Mouse (Mus musculus) MEL (cell line): Measurements from ENCODE around the gene Klc1. TPM values are rescaled to one million over a fixed set of nuclear protein-coding genes. Genes with fewer than 3 reads are reported as not detected.
A peak's percentile ranks its signal among the peaks of the same experiment; 100 is the strongest.

ENCODE experiments used
- DNase-seq: peaks from one replicate; pipeline ENCODE4 v3.0.0; 2011; ENCODE audit warnings: low read depth, low spot score
- H3K27ac ChIP-seq: 2 replicates; pipeline ENCODE4 v1.5.1; 2012; ENCODE audit warnings: low read depth, mild to moderate bottlenecking, control low read depth, low read length, moderate library complexity; ENCODE audit not compliant: control insufficient read depth
- H3K27me3 ChIP-seq, 2 experiments: fragments of 150-350 bp in 1 of 2; sonication (generic) in 1 of 2; 2 replicates each; pipeline ENCODE4 v1.6.1; 2012; ENCODE audit warnings: low read length in 2 of 2, mild to moderate bottlenecking in 2 of 2, improper control_type of control experiment in 1 of 2, moderate library complexity in 1 of 2; ENCODE audit not compliant: insufficient read depth in 2 of 2, control insufficient read depth in 1 of 2
- H3K36me3 ChIP-seq, 2 experiments: 2 replicates each; pipeline ENCODE4 v1.6.1; 2012 to 2014; ENCODE audit warnings: low read length in 2 of 2, improper control_type of control experiment in 1 of 2, inconsistent platforms in 1 of 2, mild to moderate bottlenecking in 1 of 2; ENCODE audit not compliant: insufficient read depth in 2 of 2, control insufficient read depth in 1 of 2
- H3K4me1 ChIP-seq, 2 experiments: fragments of 150-350 bp in 1 of 2; sonication (generic) in 1 of 2; 2 replicates each; pipeline ENCODE4 v1.6.1; 2012; ENCODE audit warnings: low read length in 2 of 2, improper control_type of control experiment in 1 of 2, mild to moderate bottlenecking in 1 of 2; ENCODE audit not compliant: insufficient read depth in 2 of 2, control insufficient read depth in 1 of 2
- H3K4me3 ChIP-seq, 2 experiments: fragments of 150-350 bp in 1 of 2; sonication (generic) in 1 of 2; 2 replicates each; pipeline ENCODE4 v1.5.1; 2012; ENCODE audit warnings: low read depth in 2 of 2, low read length in 2 of 2, mild to moderate bottlenecking in 2 of 2, moderate library complexity in 2 of 2, control low read depth in 1 of 2, improper control_type of control experiment in 1 of 2; ENCODE audit not compliant: control insufficient read depth in 1 of 2, insufficient read depth in 1 of 2
- H3K79me2 ChIP-seq: 2 replicates; pipeline ENCODE4 v1.6.1; 2012; ENCODE audit warnings: mild to moderate bottlenecking, low read length, moderate library complexity; ENCODE audit not compliant: control insufficient read depth, poor library complexity, insufficient read depth
- H3K9ac ChIP-seq: 2 replicates; pipeline ENCODE4 v1.6.1; 2012; ENCODE audit warnings: low read depth, mild to moderate bottlenecking, control low read depth, low read length, moderate library complexity; ENCODE audit not compliant: control insufficient read depth, poor library complexity, severe bottlenecking
- H3K9me3 ChIP-seq: fragments of 150-350 bp; sonication (generic); replicated peaks from 2 replicates; pipeline ENCODE4 v1.6.1; 2012; ENCODE audit warnings: mild to moderate bottlenecking, low read length, improper control_type of control experiment, moderate library complexity; ENCODE audit not compliant: insufficient read depth
- CHD1 ChIP-seq: IDR thresholded peaks from 2 replicates; pipeline ENCODE4 v1.6.1; 2012; ENCODE audit warnings: low read depth, mild to moderate bottlenecking, inconsistent platforms, low read length, improper control_type of control experiment
- CHD2 ChIP-seq: IDR thresholded peaks from 2 replicates; pipeline ENCODE4 v1.6.1; 2011; ENCODE audit warnings: low read length, improper control_type of control experiment
- CTCF ChIP-seq, 3 experiments: IDR thresholded peaks in 2 of 3; conservative IDR thresholded peaks in 1 of 3; 2 replicates each; pipeline ENCODE4 v1.5.1; 2011 to 2012; ENCODE audit warnings: low read length in 3 of 3, low read depth in 2 of 3, mild to moderate bottlenecking in 2 of 3, improper control_type of control experiment in 1 of 3, inconsistent platforms in 1 of 3, mixed read lengths in 1 of 3, moderate library complexity in 1 of 3; ENCODE audit not compliant: control insufficient read depth in 1 of 3, insufficient read depth in 1 of 3, poor library complexity in 1 of 3, severe bottlenecking in 1 of 3
- E2F4 ChIP-seq: IDR thresholded peaks from 2 replicates; pipeline ENCODE4 v1.6.1; 2011; ENCODE audit warnings: low read depth, low read length, improper control_type of control experiment, borderline replicate concordance
- ELF1 ChIP-seq: IDR thresholded peaks from 2 replicates; pipeline ENCODE4 v1.6.1; 2014; ENCODE audit warnings: low read depth, mild to moderate bottlenecking, inconsistent platforms, low read length, improper control_type of control experiment, moderate library complexity
- EP300 ChIP-seq, 2 experiments: IDR thresholded peaks; 2 replicates each; pipeline ENCODE4 v1.6.1; 2011; ENCODE audit warnings: improper control_type of control experiment in 2 of 2, low read length in 2 of 2, low read depth in 1 of 2, mild to moderate bottlenecking in 1 of 2
- ETS1 ChIP-seq: IDR thresholded peaks from 2 replicates; pipeline ENCODE4 v1.6.1; 2012; ENCODE audit warnings: low read depth, mild to moderate bottlenecking, inconsistent platforms, low read length, improper control_type of control experiment, moderate library complexity
- GATA1 ChIP-seq: IDR thresholded peaks from 2 replicates; pipeline ENCODE4 v1.6.1; 2011; ENCODE audit warnings: low read depth, low read length, improper control_type of control experiment
- HCFC1 ChIP-seq: IDR thresholded peaks from 2 replicates; pipeline ENCODE4 v1.6.1; 2012; ENCODE audit warnings: low read depth, mild to moderate bottlenecking, inconsistent platforms, low read length, improper control_type of control experiment, moderate library complexity
- KAT2A ChIP-seq: conservative IDR thresholded peaks from 2 replicates; pipeline ENCODE4 v1.6.1; 2012; ENCODE audit warnings: low read depth, low read length, improper control_type of control experiment, inconsistent platforms
- MAFK ChIP-seq: IDR thresholded peaks from 2 replicates; pipeline ENCODE4 v1.6.1; 2011; ENCODE audit warnings: low read depth, mild to moderate bottlenecking, low read length, improper control_type of control experiment, borderline replicate concordance
- MAX ChIP-seq: IDR thresholded peaks from 2 replicates; pipeline ENCODE4 v1.6.1; 2011; ENCODE audit warnings: low read length, improper control_type of control experiment
- MYC ChIP-seq: IDR thresholded peaks from 2 replicates; pipeline ENCODE4 v1.6.1; 2011; ENCODE audit warnings: low read depth, mild to moderate bottlenecking, low read length, improper control_type of control experiment, moderate library complexity
- NRF1 ChIP-seq: IDR thresholded peaks from 2 replicates; pipeline ENCODE4 v1.6.1; 2014; ENCODE audit warnings: low read depth, mild to moderate bottlenecking, inconsistent platforms, low read length, improper control_type of control experiment, moderate library complexity; ENCODE audit not compliant: poor library complexity, insufficient read depth, severe bottlenecking
- POLR2A ChIP-seq, 2 experiments: IDR thresholded peaks; 2 replicates each; pipeline ENCODE4 v1.6.1; 2011 to 2012; ENCODE audit warnings: low read length in 2 of 2, mild to moderate bottlenecking in 2 of 2, control low read depth in 1 of 2, improper control_type of control experiment in 1 of 2, low read depth in 1 of 2, moderate library complexity in 1 of 2; ENCODE audit not compliant: control insufficient read depth in 1 of 2, insufficient read depth in 1 of 2, poor library complexity in 1 of 2
- POLR2AphosphoS2 ChIP-seq: IDR thresholded peaks from 2 replicates; pipeline ENCODE4 v1.6.1; 2011; ENCODE audit warnings: low read length, improper control_type of control experiment
- RAD21 ChIP-seq: IDR thresholded peaks from 2 replicates; pipeline ENCODE4 v1.6.1; 2011; ENCODE audit warnings: mild to moderate bottlenecking, low read depth, low read length, improper control_type of control experiment
- SIN3A ChIP-seq: IDR thresholded peaks from 2 replicates; pipeline ENCODE4 v1.6.1; 2012; ENCODE audit warnings: low read length, improper control_type of control experiment, inconsistent platforms
- SMC3 ChIP-seq: IDR thresholded peaks from 2 replicates; pipeline ENCODE4 v1.6.1; 2011; ENCODE audit warnings: low read depth, low read length, improper control_type of control experiment
- TAL1 ChIP-seq: IDR thresholded peaks from 2 replicates; pipeline ENCODE4 v1.6.1; 2012; ENCODE audit warnings: mild to moderate bottlenecking, inconsistent platforms, low read length, moderate library complexity, mixed read lengths
- TBP ChIP-seq: IDR thresholded peaks from 2 replicates; pipeline ENCODE4 v1.8.0; 2011; ENCODE audit warnings: low read depth, low read length, improper control_type of control experiment
- TCF12 ChIP-seq: IDR thresholded peaks from 2 replicates; pipeline ENCODE4 v1.6.1; 2014; ENCODE audit warnings: low read depth, mild to moderate bottlenecking, inconsistent platforms, low read length, improper control_type of control experiment, moderate library complexity
- UBTF ChIP-seq: IDR thresholded peaks from 2 replicates; pipeline ENCODE4 v1.6.1; 2012; ENCODE audit warnings: low read depth, mild to moderate bottlenecking, inconsistent platforms, low read length, improper control_type of control experiment, moderate library complexity, borderline replicate concordance; ENCODE audit not compliant: insufficient read depth
- USF2 ChIP-seq, 2 experiments: IDR thresholded peaks; 2 replicates each; pipeline ENCODE4 v1.6.1; 2011 to 2012; ENCODE audit warnings: improper control_type of control experiment in 2 of 2, low read length in 2 of 2, borderline replicate concordance in 1 of 2, inconsistent platforms in 1 of 2, low read depth in 1 of 2, mild to moderate bottlenecking in 1 of 2; ENCODE audit not compliant: insufficient read depth in 1 of 2
- ZMIZ1 ChIP-seq: IDR thresholded peaks from 2 replicates; pipeline ENCODE4 v1.6.1; 2012; ENCODE audit warnings: low read depth, mild to moderate bottlenecking, inconsistent platforms, low read length, improper control_type of control experiment, moderate library complexity
- polyA plus RNA-seq, 2 experiments: library from polyadenylated mRNA; stranded (reverse) in 1 of 2; unstranded in 1 of 2; fragments of >175 nt in 1 of 2; fragments of >200 nt in 1 of 2; gene quantifications; 2 replicates each; pipeline versions ENCODE4 v1.2.1 to v1.2.4; 2012; ENCODE audit warnings: low replicate concordance in 2 of 2, low read depth in 1 of 2; ENCODE audit not compliant: insufficient read length in 2 of 2, insufficient read depth in 1 of 2, missing spikeins in 1 of 2
- total RNA-seq: library from RNA; depleted of rRNA; stranded (reverse); fragments of 300-350 nt; gene quantifications from 2 replicates; pipeline ENCODE4 v1.2.3, GENCODE M21; 2012

Gene Klc1
- total and polyA plus RNA-seq, 3 experiments = 30.7 to 60.4 TPM; not detected in 1

- TF ChIP-seq CHD2 = no peak
- no peak for TF ChIP-seq EP300 (IDR thresholded peaks at IDR 0.05; ENCODE audit: low read depth in 1 of 2, low read length in 2 of 2)
- no peak for TF ChIP-seq TCF12
- TF ChIP-seq E2F4 = no peak
- TF ChIP-seq CTCF (IDR thresholded peaks at IDR 0.05 in 2 of 3, conservative IDR thresholded peaks at IDR 0.05 in 1 of 3; ENCODE audit: control insufficient read depth in 1 of 3, insufficient read depth in 1 of 3, low read depth in 2 of 3, low read length in 3 of 3, poor library complexity in 1 of 3, severe bottlenecking in 1 of 3) = peak; percentile 49 to 71 (median 64)
- TF ChIP-seq NRF1 = no peak
- TF ChIP-seq TBP = no peak
- no peak for TF ChIP-seq ELF1
- TF ChIP-seq MAFK = no peak
- TF ChIP-seq SMC3 = peak; percentile 83
- TF ChIP-seq MAX = no peak
- no peak for TF ChIP-seq HCFC1
- TF ChIP-seq, all 39 proteins: peak for 5
These were observed 92.6 kb downstream of the Klc1 start (continued) for GRCm38 (mm10) chr12:111851235-111851634.

- Histone ChIP-seq H3K36me3 (no peaks in the 10 kb centered on the region), H3K4me3 (no peak overlapping the region), H3K4me1 (peaks cover 2 to 7% of the 10 kb centered on the region in 2 experiments), H3K27me3 (no peaks in the 10 kb centered on the region), H3K27ac (no peak overlapping the region), H3K9ac (no peak overlapping the region), H3K9me3 (no peaks in the 10 kb centered on the region), H3K79me2 (no peaks in the 10 kb centered on the region)
- no peak for DNase-seq
- TF ChIP-seq HCFC1 = no peak
- no peak for TF ChIP-seq POLR2A (IDR thresholded peaks at IDR 0.05; ENCODE audit: control insufficient read depth in 1 of 2, insufficient read depth in 1 of 2, low read depth in 1 of 2, low read length in 2 of 2, poor library complexity in 1 of 2)
- no peak for TF ChIP-seq UBTF
- TF ChIP-seq SIN3A = no peak
- TF ChIP-seq ETS1 = no peak
- TF ChIP-seq CTCF (IDR thresholded peaks at IDR 0.05 in 2 of 3, conservative IDR thresholded peaks at IDR 0.05 in 1 of 3; ENCODE audit: control insufficient read depth in 1 of 3, insufficient read depth in 1 of 3, low read depth in 2 of 3, low read length in 3 of 3, poor library complexity in 1 of 3, severe bottlenecking in 1 of 3) = no peak
- TF ChIP-seq USF2 (IDR thresholded peaks at IDR 0.05; ENCODE audit: borderline replicate concordance in 1 of 2, insufficient read depth in 1 of 2, low read depth in 1 of 2, low read length in 2 of 2) = no peak
- no peak for TF ChIP-seq GATA1
- no peak for TF ChIP-seq EP300 (IDR thresholded peaks at IDR 0.05; ENCODE audit: low read depth in 1 of 2, low read length in 2 of 2)
- TF ChIP-seq ZMIZ1 = no peak
- TF ChIP-seq MYC = no peak
- TF ChIP-seq MAFK = no peak
- TF ChIP-seq KAT2A = no peak
- TF ChIP-seq SMC3 = no peak
- no peak for TF ChIP-seq TAL1
- no peak for TF ChIP-seq RAD21
- TF ChIP-seq POLR2AphosphoS2 = no peak
- no peak for TF ChIP-seq NRF1
- TF ChIP-seq TBP = no peak
- no peak for TF ChIP-seq CHD1
These were observed 93.1 kb downstream of the Klc1 start for GRCm38 (mm10) chr12:111851745-111852144.
